Mouse (Mus musculus) embryonic facial prominence, embryonic 14.5 days (tissue): ENCODE measurements around the gene Klk12. TPM values are rescaled to one million over a fixed set of nuclear protein-coding genes. Genes with fewer than 3 reads are reported as not detected.

Source experiments
- ATAC-seq: fragments of 200-750 bp; cut with Nextera tagmentation; 2 replicates; pipeline ENCODE4 v1.8.0; 2017; ENCODE audit warnings: low read depth, moderate number of reproducible peaks, moderate TSS enrichment
- DNase-seq: peaks from one replicate; pipeline ENCODE4 v3.0.0-alpha.2; 2015; ENCODE audit warnings: low spot score
- H3K27ac ChIP-seq: fragments of 300-500 bp; sonication (generic); replicated peaks from 2 replicates; pipeline ENCODE4 v1.5.1; 2014; ENCODE audit warnings: low read depth, mild to moderate bottlenecking, low read length, moderate library complexity
- H3K27me3 ChIP-seq: fragments of 300-500 bp; sonication (generic); replicated peaks from 2 replicates; pipeline ENCODE4 v1.6.1; 2014; ENCODE audit warnings: low read length; ENCODE audit not compliant: control insufficient read depth, insufficient read depth
- H3K36me3 ChIP-seq: fragments of 300-500 bp; sonication (generic); 2 replicates; pipeline ENCODE4 v1.6.1; 2014; ENCODE audit warnings: low read length, mixed read lengths; ENCODE audit not compliant: control insufficient read depth, insufficient read depth
- H3K4me1 ChIP-seq: fragments of 300-500 bp; sonication (generic); 2 replicates; pipeline ENCODE4 v1.6.1; 2014; ENCODE audit warnings: antibody characterized with exemption, low read length; ENCODE audit not compliant: control insufficient read depth, insufficient read depth
- H3K4me2 ChIP-seq: fragments of 300-500 bp; sonication (generic); 2 replicates; pipeline ENCODE4 v1.6.1; 2014; ENCODE audit warnings: low read depth, mild to moderate bottlenecking, low read length, moderate library complexity, mixed read lengths
- H3K4me3 ChIP-seq: fragments of 300-500 bp; sonication (generic); 2 replicates; pipeline ENCODE4 v1.5.1; 2014; ENCODE audit warnings: low read depth, mild to moderate bottlenecking, low read length
- H3K9ac ChIP-seq: fragments of 300-500 bp; sonication (generic); 2 replicates; pipeline ENCODE4 v1.6.1; 2014; ENCODE audit warnings: low read depth, mild to moderate bottlenecking, low read length, moderate library complexity, mixed read lengths
- H3K9me3 ChIP-seq: fragments of 300-500 bp; sonication (generic); 2 replicates; pipeline ENCODE4 v1.6.1; 2016; ENCODE audit warnings: low read length; ENCODE audit not compliant: control insufficient read depth
- WGBS: fragments of 180-500 bp; shearing (Covaris S2); extraction: QIAGEN DNeasy Blood & Tissue Kit; methylation state at CpG from one replicate; pipeline ENCODE4 v1.1.7; 2014; 5-methylcytosine and 5-hydroxymethylcytosine counted together
- polyA plus RNA-seq: library from polyadenylated mRNA; unstranded; fragments of >200 nt; fragmentation: Nextera tagmentation; extraction: Ambion mirVana; gene quantifications from 2 replicates; pipeline ENCODE4 v1.2.1, GENCODE M21; 2014

The Klk12 gene
- polyA plus RNA-seq, 1 experiment from 2014 or later, result 0.65 TPM

- no peak for DNase-seq
- H3K36me3 ChIP-seq, result no peaks in the 10 kb centered on the region
- peaks cover 16% of the 10 kb centered on the region for H3K27me3 ChIP-seq
- no peak for ATAC-seq
- no peak overlapping the region for H3K9ac ChIP-seq
- no peaks in the 10 kb centered on the region for H3K9me3 ChIP-seq
- WGBS, result 62% methylated on average over 7 of the region's 7 CpGs
- no peaks in the 10 kb centered on the region for H3K4me1 ChIP-seq
- no peak overlapping the region for H3K4me2 ChIP-seq
- H3K27ac ChIP-seq, result no peak overlapping the region
- H3K4me3 ChIP-seq, result no peak overlapping the region
Measured at GRCm38 (mm10) chr7:43799876-43800275, 31.2 kb downstream of the Klk12 start.

GRCm38 (mm10) chr7:43810994-43811393 lies 42.3 kb downstream of the Klk12 start, which contains the start of gene Klk7:
Gene Klk7 (plus strand): TSS chr7:43811294.
- H3K36me3 ChIP-seq, result no peaks in the 10 kb centered on the region

GRCm38 (mm10) chr7:43815211-43815610 lies 46.5 kb downstream of the Klk12 start:
- Histone ChIP-seq H3K4me1 (no peaks in the 10 kb centered on the region), H3K9me3 (no peaks in the 10 kb centered on the region), H3K27me3 (no peaks in the 10 kb centered on the region), H3K4me3 (no peak overlapping the region), H3K4me2 (no peak overlapping the region), H3K36me3 (no peaks in the 10 kb centered on the region), H3K27ac (no peak overlapping the region), H3K9ac (no peak overlapping the region)
- WGBS, result 88% methylated on average over 7 of the region's 7 CpGs
- DNase-seq (no peak), ATAC-seq (no peak)

More at GRCm38 (mm10) chr7:43810994-43811393, 42.3 kb downstream of the Klk12 start, which contains the start of gene Klk7:
- DNase-seq (no peak), ATAC-seq (no peak)
- H3K4me3 ChIP-seq, result no peak within 1 kb of the TSS
- H3K4me2 ChIP-seq, result no peak within 1 kb of the TSS
- 51% methylated on average over 4 of the region's 5 CpGs for WGBS
- no peaks in the 10 kb centered on the region for H3K4me1 ChIP-seq
- no peaks in the 10 kb centered on the region for H3K27me3 ChIP-seq
- no peak within 1 kb of the TSS for H3K27ac ChIP-seq
- no peaks in the 10 kb centered on the region for H3K9me3 ChIP-seq
- H3K9ac ChIP-seq, result no peak within 1 kb of the TSS

GRCm38 (mm10) chr7:43816746-43817145 lies 48.0 kb downstream of the Klk12 start:
- ATAC-seq (no peak), DNase-seq (no peak)
- Histone ChIP-seq H3K4me3 (no peak overlapping the region), H3K9ac (no peak overlapping the region), H3K9me3 (no peaks in the 10 kb centered on the region), H3K27me3 (no peaks in the 10 kb centered on the region), H3K27ac (no peak overlapping the region), H3K36me3 (no peaks in the 10 kb centered on the region), H3K4me1 (no peaks in the 10 kb centered on the region), H3K4me2 (no peak overlapping the region)

GRCm38 (mm10) chr7:43821581-43821980 lies 52.9 kb downstream of the Klk12 start:
- Histone ChIP-seq H3K27ac (no peak overlapping the region), H3K36me3 (no peaks in the 10 kb centered on the region), H3K4me3 (no peak overlapping the region), H3K9me3 (no peaks in the 10 kb centered on the region), H3K27me3 (no peaks in the 10 kb centered on the region), H3K4me1 (no peaks in the 10 kb centered on the region), H3K4me2 (no peak overlapping the region), H3K9ac (no peak overlapping the region)
- no peak for DNase-seq
- ATAC-seq, result no peak
- 90% methylated on average over 7 of the region's 7 CpGs for WGBS

Other genes starting within 250 kb of the Klk12 start
- gene Cd33, start 224.5 kb upstream of the Klk12 start, polyA plus RNA-seq, result 2.5 and 2.8 TPM in 2 replicates
- gene Zfp658, start 206.6 kb upstream of the Klk12 start, polyA plus RNA-seq, result 2.7 and 3.3 TPM in 2 replicates
- gene Zfp719, start 189.3 kb upstream of the Klk12 start, polyA plus RNA-seq, result 13.0 and 14.4 TPM in 2 replicates
- 0.39 and 0.47 TPM in 2 replicates for gene Zfp819, start 161.7 kb upstream of the Klk12 start, polyA plus RNA-seq
- not detected in 2 replicates for gene Ceacam18, start 134.2 kb upstream of the Klk12 start, polyA plus RNA-seq
- 0.68 and 0.88 TPM in 2 replicates for gene Siglece, start 108.7 kb upstream of the Klk12 start, polyA plus RNA-seq
- gene Ctu1, start 96.9 kb upstream of the Klk12 start, polyA plus RNA-seq, result 10.5 and 12.2 TPM in 2 replicates
- 0.22 TPM in 1 of 2 replicates, not detected in the other for gene Klk14, start 78.5 kb upstream of the Klk12 start, polyA plus RNA-seq
- 1.8 and 3.0 TPM in 2 replicates for gene Klk13, start 56.3 kb upstream of the Klk12 start, polyA plus RNA-seq
- 3.2 and 5.3 TPM in 2 replicates for gene Klk11, start 5.7 kb downstream of the Klk12 start, polyA plus RNA-seq
- gene Klk10, start 12.1 kb downstream of the Klk12 start, polyA plus RNA-seq, result 8.8 and 17.2 TPM in 2 replicates
- 0.28 and 0.49 TPM in 2 replicates for gene Klk9, start 23.0 kb downstream of the Klk12 start, polyA plus RNA-seq
- gene Klk8, start 28.7 kb downstream of the Klk12 start, polyA plus RNA-seq, result 25.7 and 27.4 TPM in 2 replicates
- gene Klk7, start 42.4 kb downstream of the Klk12 start, polyA plus RNA-seq, result 1.1 and 1.6 TPM in 2 replicates
- 0.18 and 0.42 TPM in 2 replicates for gene Klk6, start 55.6 kb downstream of the Klk12 start, polyA plus RNA-seq
- 1.3 and 1.6 TPM in 2 replicates for gene Klk5, start 73.1 kb downstream of the Klk12 start, polyA plus RNA-seq
- gene Klk4, start 112.3 kb downstream of the Klk12 start, polyA plus RNA-seq, result 0.14 TPM in 1 of 2 replicates, not detected in the other
- not detected in 2 replicates for gene Klk15, start 164.8 kb downstream of the Klk12 start, polyA plus RNA-seq
- gene Klk1b8, start 181.8 kb downstream of the Klk12 start, polyA plus RNA-seq, result not detected in 2 replicates
- gene Klk1b1, start 197.9 kb downstream of the Klk12 start, polyA plus RNA-seq, result not detected in 2 replicates
- gene Klk1b9, start 207.2 kb downstream of the Klk12 start, polyA plus RNA-seq, result not detected in 2 replicates
- gene Klk1b11, start 227.0 kb downstream of the Klk12 start, polyA plus RNA-seq, result not detected in 2 replicates
- 1.2 and 2.2 TPM in 2 replicates for gene Klk1b26, start 243.3 kb downstream of the Klk12 start, polyA plus RNA-seq